Mouse (Mus musculus) G1E (cell line): ENCODE results near the gene Slc25a27. TPM values are rescaled to one million over a fixed set of nuclear protein-coding genes. Genes with fewer than 3 reads are reported as not detected.
A peak's percentile ranks its signal among the peaks of the same experiment; 100 is the strongest.

Experiments
- ATAC-seq: 2 replicates; pipeline ENCODE4 v1.8.0; 2016; ENCODE audit warnings: mild to moderate bottlenecking; ENCODE audit not compliant: insufficient number of reproducible peaks, poor library complexity, low FRiP score, severe bottlenecking; ENCODE audit errors: extremely low read depth
- DNase-seq: peaks from one replicate; pipeline ENCODE4 v3.0.0; 2012; ENCODE audit warnings: low spot score
- H3K27me3 ChIP-seq: 2 replicates; pipeline ENCODE4 v1.6.1; 2012; ENCODE audit warnings: mild to moderate bottlenecking, low read length, inconsistent platforms; ENCODE audit not compliant: insufficient read depth
- H3K36me3 ChIP-seq: replicated peaks from 2 replicates; pipeline ENCODE3; 2012; ENCODE audit warnings: mild to moderate bottlenecking, inconsistent platforms
- H3K4me1 ChIP-seq: 2 replicates; pipeline ENCODE4 v1.6.1; 2012; ENCODE audit warnings: low read depth, low read length, inconsistent platforms, mixed read lengths; ENCODE audit not compliant: insufficient read depth
- H3K4me3 ChIP-seq: 2 replicates; pipeline ENCODE4 v1.5.1; 2012; ENCODE audit warnings: low read depth, mild to moderate bottlenecking, inconsistent platforms, low read length, moderate library complexity, mixed read lengths
- H3K9me3 ChIP-seq: replicated peaks from 2 replicates; pipeline ENCODE4 v1.6.1; 2012; ENCODE audit warnings: inconsistent platforms
- CTCF ChIP-seq: IDR thresholded peaks from 2 replicates; pipeline ENCODE4 v1.5.1; 2012; ENCODE audit warnings: low read depth, low read length, inconsistent platforms, mixed read lengths
- GATA1 ChIP-seq: IDR thresholded peaks from 2 replicates; pipeline ENCODE4 v1.6.1; 2012; ENCODE audit warnings: borderline replicate concordance, low read length, inconsistent platforms, mixed read lengths
- GATA2 ChIP-seq: IDR thresholded peaks from 2 replicates; pipeline ENCODE4 v1.6.1; 2012; ENCODE audit warnings: low read depth, low read length, inconsistent platforms, borderline replicate concordance
- POLR2AphosphoS5 ChIP-seq: IDR thresholded peaks from 2 replicates; pipeline ENCODE4 v1.6.1; 2012; ENCODE audit warnings: low read depth, low read length, inconsistent platforms; ENCODE audit not compliant: insufficient replicate concordance
- TAL1 ChIP-seq: conservative IDR thresholded peaks from 2 replicates; pipeline ENCODE4 v1.6.1; 2012; ENCODE audit warnings: low read depth, low read length, inconsistent platforms, mixed read lengths
- polyA plus RNA-seq: library from polyadenylated mRNA; stranded (reverse); fragments of >175 nt; gene quantifications from 2 replicates; pipeline ENCODE4 v1.2.3, GENCODE M21; 2012
- total RNA-seq, 2 experiments: library from RNA; stranded (forward) in 1 of 2; stranded (reverse) in 1 of 2; fragments of 200-1000 nt in 1 of 2; fragments of >200 nt in 1 of 2; fragmentation: Nextera tagmentation in 1 of 2; gene quantifications; 2 replicates each; pipeline ENCODE4 v1.2.3; 2014 to 2017

Gene Slc25a27
- total and polyA plus RNA-seq, 3 experiments: 0.11 TPM; not detected in 2

DNA sequence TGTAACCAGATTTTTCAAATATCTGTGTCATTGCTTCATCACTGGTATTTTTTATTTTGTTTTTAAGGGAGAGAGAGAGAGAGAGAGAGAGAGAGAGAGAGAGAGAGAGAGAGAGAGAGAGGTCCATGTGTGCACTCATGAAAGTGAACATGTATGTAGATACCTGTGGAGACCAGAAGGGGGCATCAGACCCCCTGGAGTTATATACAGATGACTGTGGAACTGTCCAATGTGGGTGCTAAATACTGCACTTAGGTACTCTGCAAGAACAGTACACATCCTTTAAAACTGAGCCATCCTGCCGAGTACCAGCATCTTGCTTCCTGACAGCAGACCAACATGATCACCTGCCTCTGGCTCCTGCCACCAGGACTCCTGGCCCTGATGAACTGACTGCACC is 9.2 kb upstream of the Slc25a27 start:
- TF ChIP-seq TAL1 (no peak), CTCF (no peak), GATA1 (no peak), GATA2 (no peak), POLR2AphosphoS5 (no peak)
- no peak for DNase-seq
- Histone ChIP-seq H3K27me3 (no peaks in the 10 kb centered on the region), H3K4me1 (no peaks in the 10 kb centered on the region), H3K4me3 (no peak overlapping the region), H3K36me3 (no peaks in the 10 kb centered on the region), H3K9me3 (peaks cover 27% of the 10 kb centered on the region)
- ATAC-seq: no peak

DNA sequence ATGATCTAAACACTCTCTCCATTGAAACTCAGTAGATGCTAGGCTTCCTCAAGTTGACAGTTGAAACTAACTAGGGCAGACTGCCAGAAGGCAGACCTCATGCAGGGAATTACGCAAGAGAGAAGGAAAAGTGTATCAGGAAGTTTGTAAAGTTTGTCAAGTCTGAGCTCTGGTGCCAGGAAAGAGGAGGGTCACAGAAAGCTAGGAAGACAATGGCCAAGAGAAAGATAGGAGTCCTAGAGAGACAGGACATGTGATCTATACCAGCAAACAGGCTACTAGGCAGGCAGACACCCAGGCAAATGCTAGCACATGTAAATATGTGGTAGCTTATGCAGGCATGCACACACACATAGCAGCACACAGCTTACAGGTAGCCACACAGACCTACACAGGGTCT is 8.2 kb upstream of the Slc25a27 start:
- H3K4me3 ChIP-seq: no peak overlapping the region
- H3K27me3 ChIP-seq: no peaks in the 10 kb centered on the region
- H3K4me1 ChIP-seq: no peaks in the 10 kb centered on the region
- no peak for TF ChIP-seq POLR2AphosphoS5
- no peak for TF ChIP-seq TAL1
- no peak for TF ChIP-seq GATA2
- no peak for TF ChIP-seq GATA1
- TF ChIP-seq CTCF: no peak
- no peaks in the 10 kb centered on the region for H3K36me3 ChIP-seq
- ATAC-seq: no peak
- no peak for DNase-seq
- H3K9me3 ChIP-seq: peaks cover 34% of the 10 kb centered on the region

DNA sequence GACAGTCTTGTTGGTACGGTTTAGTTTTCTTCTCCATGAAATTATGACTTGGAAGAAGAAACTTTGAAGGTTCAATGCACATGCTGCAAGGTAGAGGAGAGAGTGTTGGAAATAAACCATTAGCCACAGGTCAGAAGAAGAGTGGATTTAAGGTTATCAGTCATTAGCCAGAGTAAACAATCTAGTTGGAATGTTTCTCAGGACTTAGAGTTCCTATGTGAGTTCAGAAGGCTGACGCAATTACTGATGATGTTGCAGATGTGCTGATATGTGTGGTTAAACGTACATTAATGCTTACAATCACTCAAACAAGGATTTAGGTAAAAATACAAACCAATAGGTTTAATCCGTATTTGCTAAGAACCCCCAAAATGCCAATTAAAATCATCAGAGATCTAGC is 4.9 kb upstream of the Slc25a27 start:
- Histone ChIP-seq H3K4me3 (no peak overlapping the region), H3K27me3 (no peaks in the 10 kb centered on the region), H3K9me3 (peaks cover 27% of the 10 kb centered on the region), H3K36me3 (no peaks in the 10 kb centered on the region), H3K4me1 (no peaks in the 10 kb centered on the region)
- TF ChIP-seq POLR2AphosphoS5: no peak
- no peak for DNase-seq
- no peak for ATAC-seq

DNA sequence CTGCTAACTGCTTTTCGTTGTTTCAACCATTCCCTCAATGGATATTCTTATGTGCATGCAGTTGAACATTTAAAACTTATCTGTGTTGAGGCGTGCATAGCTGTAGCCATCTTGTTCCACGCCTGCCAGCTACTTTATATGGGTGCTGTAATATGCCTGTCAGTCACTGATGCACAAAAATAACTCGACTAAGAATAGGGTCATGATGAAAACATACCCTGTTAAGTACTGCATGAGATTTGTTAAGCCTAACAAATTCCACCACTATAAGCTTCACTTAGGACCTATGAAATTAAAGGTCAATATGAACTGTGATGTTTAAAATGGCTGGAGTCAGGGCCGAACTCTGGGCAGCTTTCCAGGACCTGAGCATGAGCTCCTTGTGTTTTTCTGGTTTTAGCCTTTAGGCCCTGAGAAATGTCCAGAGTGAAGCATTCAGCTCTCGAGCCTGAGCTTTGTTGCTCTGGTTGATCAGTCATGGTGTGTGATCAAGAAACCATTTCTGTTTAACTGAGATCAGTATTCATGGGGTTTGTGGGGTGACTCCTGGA is 2.2 kb upstream of the Slc25a27 start:
- Histone ChIP-seq H3K9me3 (peaks cover 27% of the 10 kb centered on the region), H3K4me3 (no peak overlapping the region), H3K4me1 (no peaks in the 10 kb centered on the region), H3K36me3 (no peaks in the 10 kb centered on the region), H3K27me3 (no peaks in the 10 kb centered on the region)
- TF ChIP-seq GATA2: no peak
- TF ChIP-seq POLR2AphosphoS5: no peak
- no peak for TF ChIP-seq GATA1
- TF ChIP-seq TAL1: no peak
- TF ChIP-seq CTCF: no peak
- DNase-seq (no peak), ATAC-seq (no peak)

- peak within 1 kb of the TSS; percentile 7; the same call in 1 of the 2 replicates for H3K4me3 ChIP-seq
- no peak for ATAC-seq
- no peak for DNase-seq
Measured at GRCm38 (mm10) chr17:43667290-43667843, 353 bp upstream of the Slc25a27 start, which contains the start of gene Cyp39a1. Cyp39a1 (plus strand) TSS chr17:43667425.

GRCm38 (mm10) chr17:43651314-43652046 is 15.5 kb downstream of the Slc25a27 start:
- H3K9me3 ChIP-seq: peaks cover 58% of the 10 kb centered on the region
- no peak for TF ChIP-seq TAL1
- no peak for TF ChIP-seq CTCF
- no peak for TF ChIP-seq GATA1
- TF ChIP-seq GATA2: no peak
- TF ChIP-seq POLR2AphosphoS5: no peak
- ATAC-seq (no peak), DNase-seq (no peak)
- no peak overlapping the region for H3K4me3 ChIP-seq
- no peaks in the 10 kb centered on the region for H3K4me1 ChIP-seq
- no peaks in the 10 kb centered on the region for H3K36me3 ChIP-seq
- H3K27me3 ChIP-seq: no peaks in the 10 kb centered on the region

More at GRCm38 (mm10) chr17:43667290-43667843, 353 bp upstream of the Slc25a27 start, which contains the start of gene Cyp39a1:
- no peaks in the 10 kb centered on the region for H3K36me3 ChIP-seq
- TF ChIP-seq TAL1 (no peak), CTCF (no peak), GATA1 (no peak)
- H3K27me3 ChIP-seq: no peaks in the 10 kb centered on the region
- H3K4me1 ChIP-seq: no peaks in the 10 kb centered on the region
- peaks cover 32% of the 10 kb centered on the region for H3K9me3 ChIP-seq
